Mouse (Mus musculus): ENCODE measurements around the gene Smpdl3b.

Gene Smpdl3b

GRCm38 (mm10) chr4:132733071-132733770 lies 23.8 kb downstream of the Smpdl3b start:
- no peak for DNase-seq

GRCm38 (mm10) chr4:132732148-132732684 lies 24.8 kb downstream of the Smpdl3b start, which contains the start of gene Xkr8:
Gene Xkr8, minus strand, starts transcription at chr4:132732546.
- DNase-seq: peak; percentile 89

GRCm38 (mm10) chr4:132731616-132732015 lies 25.4 kb downstream of the Smpdl3b start:
- DNase-seq: no peak

GRCm38 (mm10) chr4:132728233-132728632 lies 28.8 kb downstream of the Smpdl3b start:
- DNase-seq: no peak

GRCm38 (mm10) chr4:132718251-132718650 lies 38.8 kb downstream of the Smpdl3b start:
- DNase-seq: no peak

- no peak for DNase-seq
Observed at GRCm38 (mm10) chr4:132713181-132713580, 43.9 kb downstream of the Smpdl3b start.

GRCm38 (mm10) chr4:132706885-132707284 lies 50.2 kb downstream of the Smpdl3b start:
- no peak for DNase-seq

- DNase-seq: no peak
Observed at GRCm38 (mm10) chr4:132702076-132702475, 55.0 kb downstream of the Smpdl3b start.

- no peak for DNase-seq
Observed at GRCm38 (mm10) chr4:132693366-132693765, 63.7 kb downstream of the Smpdl3b start.

GRCm38 (mm10) chr4:132689634-132690033 lies 67.4 kb downstream of the Smpdl3b start:
- no peak for DNase-seq

Measured in kidney, adult 11 months (tissue).